In the genomic region with DNA sequence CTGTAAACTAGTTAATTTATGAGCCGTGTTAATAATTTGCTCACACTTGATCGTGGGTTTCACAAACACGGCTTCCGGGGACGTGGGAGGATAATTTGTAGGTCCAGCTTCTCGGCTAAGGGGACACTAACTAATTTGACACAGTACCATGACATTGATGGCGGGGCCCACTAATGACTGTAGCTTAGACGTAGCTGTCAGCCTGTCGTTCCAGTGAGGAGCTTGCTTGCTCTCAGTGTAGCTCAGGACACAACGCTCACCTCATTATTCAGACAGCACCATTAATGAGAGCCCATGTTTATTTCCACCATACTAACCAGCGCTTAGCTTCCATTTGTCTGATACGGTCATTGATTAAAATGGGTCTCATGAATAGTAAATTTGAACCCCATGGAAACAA, we compare ENCODE assay signal across 12 mouse cellular contexts.
"Had no signal": no experiment of that assay in that cellular context is flagged by ENCODE, and none has a peak within 500 bp of the region (broad histone marks: within the 10 kb centered on the region; RNA-seq: fewer than 3 reads in every experiment).

No protein-coding gene starts in this region.

- H3K4me2 ChIP-seq: limb, embryonic 13.5 days; midbrain, embryonic 13.5 days had no signal

- H3K27me3 ChIP-seq: midbrain, embryonic 13.5 days had no signal

- H3K4me3 ChIP-seq: limb, embryonic 13.5 days; midbrain, embryonic 13.5 days; myocyte had no signal

- H3K9me3 ChIP-seq: limb, embryonic 13.5 days; midbrain, embryonic 13.5 days had no signal

- H3K9ac ChIP-seq: limb, embryonic 13.5 days; liver, embryonic 14.5 days; midbrain, embryonic 13.5 days had no signal

- H3K36me3 ChIP-seq: midbrain, embryonic 13.5 days had no signal

- DNase-seq: kidney, postnatal 10 days; kidney, postnatal 4 days; left cerebral cortex, postnatal 4 days; lung, adult 18-20 months; right cerebral cortex, adult 18-20 months; right cerebral cortex, postnatal 25 days; thymus, postnatal 4 days had no signal

- H3K27ac ChIP-seq: limb, embryonic 13.5 days; liver, embryonic 14.5 days; midbrain, embryonic 13.5 days; stomach, postnatal 0 days had no signal
